ENCODE assay signal across 7 mouse cellular contexts in the genomic region with DNA sequence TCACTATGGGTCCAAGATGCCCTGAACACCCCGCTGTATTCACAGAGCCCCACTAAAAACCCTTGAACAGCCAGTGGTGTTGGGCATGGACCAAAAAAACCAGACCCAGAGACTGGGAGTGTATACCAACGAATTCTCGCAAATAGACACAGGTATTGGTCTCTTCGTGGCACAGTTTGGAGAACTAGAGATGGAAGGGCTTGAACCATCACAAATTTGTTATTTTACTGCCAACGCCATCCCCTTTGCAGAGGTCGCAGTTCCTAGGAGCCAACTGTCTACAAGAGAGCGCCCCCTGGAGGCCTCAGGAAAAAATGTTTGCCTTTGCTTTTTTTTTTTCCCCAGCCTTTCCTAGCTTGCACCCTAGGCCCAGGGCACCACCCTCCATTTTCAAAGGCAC.
DNase-seq lines count a peak whose midpoint lies in the region; ATAC-seq lines count a peak whose summit lies in the region.

No protein-coding gene starts in this region.

- no peaks in the 10 kb centered on the region for H3K9me3 ChIP-seq in forebrain, embryonic 11.5 days (ENCODE audit: control insufficient read depth, low read length)
- no peaks in the 10 kb centered on the region for H3K9me3 ChIP-seq in intestine, embryonic 16.5 days (ENCODE audit: control insufficient read depth, low read length)
- no peaks in the 10 kb centered on the region for H3K9me3 ChIP-seq in midbrain, embryonic 14.5 days (ENCODE audit: control insufficient read depth, low read length)

- H3K4me1 ChIP-seq in forebrain, embryonic 11.5 days (replicated peaks; ENCODE audit: control insufficient read depth, insufficient read depth, low read length) = peaks cover 7% of the 10 kb centered on the region; the same call in 1 of the 2 replicates
- peaks cover 17% of the 10 kb centered on the region for H3K4me1 ChIP-seq in intestine, embryonic 16.5 days (ENCODE audit: control insufficient read depth, insufficient read depth, low read length)
- H3K4me1 ChIP-seq in midbrain, embryonic 14.5 days (ENCODE audit: control insufficient read depth, insufficient read depth, low read length) = peaks cover 10% of the 10 kb centered on the region

- no peaks in the 10 kb centered on the region for H3K36me3 ChIP-seq in forebrain, embryonic 11.5 days (ENCODE audit: control insufficient read depth, insufficient read depth, low read length)
- no peaks in the 10 kb centered on the region for H3K36me3 ChIP-seq in intestine, embryonic 16.5 days (ENCODE audit: control insufficient read depth, insufficient read depth, low read length)
- H3K36me3 ChIP-seq in midbrain, embryonic 14.5 days (ENCODE audit: control insufficient read depth, insufficient read depth, low read length) = no peaks in the 10 kb centered on the region

- no peaks in the 10 kb centered on the region for H3K27me3 ChIP-seq in forebrain, embryonic 11.5 days (ENCODE audit: control insufficient read depth, insufficient read depth, low read length)
- H3K27me3 ChIP-seq in intestine, embryonic 16.5 days (replicated peaks; ENCODE audit: control insufficient read depth, insufficient read depth, low read length) = no peaks in the 10 kb centered on the region
- H3K27me3 ChIP-seq in midbrain, embryonic 14.5 days (ENCODE audit: control insufficient read depth, insufficient read depth, low read length) = no peaks in the 10 kb centered on the region

- H3K4me3 ChIP-seq in forebrain, embryonic 11.5 days (ENCODE audit: low read depth, low read length) = no peak overlapping the region
- H3K4me3 ChIP-seq in intestine, embryonic 16.5 days (ENCODE audit: low read length) = no peak overlapping the region
- no peak overlapping the region for H3K4me3 ChIP-seq in midbrain, embryonic 14.5 days (replicated peaks; ENCODE audit: low read depth, low read length)

- no peak overlapping the region for H3K9ac ChIP-seq in forebrain, embryonic 11.5 days (ENCODE audit: low read length)
- H3K9ac ChIP-seq in intestine, embryonic 16.5 days (ENCODE audit: low read depth, low read length) = no peak overlapping the region
- H3K9ac ChIP-seq in midbrain, embryonic 14.5 days (replicated peaks; ENCODE audit: low read length) = no peak overlapping the region

- peak; percentile 8 to 13 for DNase-seq in right cerebral cortex, adult 2 months (ENCODE audit: low spot score in 2 of 2)
- no peak for DNase-seq in right cerebral cortex, postnatal 10 days (ENCODE audit: low spot score in 2 of 2)
- peak; percentile 21 for DNase-seq in c-Kit-positive CD71-positive TER-119-negative erythroid progenitor cells, embryonic 14.5 days (ENCODE audit: low read depth)
- peak; percentile 70 for DNase-seq in forebrain, embryonic 11.5 days (ENCODE audit: low spot score)
- DNase-seq in midbrain, embryonic 14.5 days = peak; percentile 67
- DNase-seq in urinary bladder, postnatal 25 days (ENCODE audit: low spot score) = no peak

- ATAC-seq in forebrain, embryonic 11.5 days (replicated peaks; ENCODE audit: low FRiP score) = peak; percentile 16; the same call in 1 of the 2 replicates
- ATAC-seq in intestine, embryonic 16.5 days = no peak
- 0 out of 2 replicates have a peak, but pooled peaks have one; percentile 7 for ATAC-seq in midbrain, embryonic 14.5 days (ENCODE audit: low FRiP score, low TSS enrichment)

- H3K4me2 ChIP-seq in forebrain, embryonic 11.5 days (ENCODE audit: low read depth, low read length, severe bottlenecking) = no peak overlapping the region
- no peak overlapping the region for H3K4me2 ChIP-seq in intestine, embryonic 16.5 days (ENCODE audit: low read depth, low read length)
- no peak overlapping the region for H3K4me2 ChIP-seq in midbrain, embryonic 14.5 days (ENCODE audit: low read length)

- peak overlapping the region; percentile 70; the same call in 1 of the 2 replicates for H3K27ac ChIP-seq in forebrain, embryonic 11.5 days (ENCODE audit: low read depth, low read length)
- H3K27ac ChIP-seq in intestine, embryonic 16.5 days (ENCODE audit: low read length) = peak overlapping the region; percentile 90
- H3K27ac ChIP-seq in midbrain, embryonic 14.5 days (replicated peaks; ENCODE audit: low read depth, low read length) = no peak overlapping the region

- WGBS in forebrain, embryonic 11.5 days = 25% methylated on average over 7 of the region's 7 CpGs
- 29% methylated on average over 7 of the region's 7 CpGs for WGBS in intestine, embryonic 16.5 days
- WGBS in midbrain, embryonic 14.5 days = 35% methylated on average over 7 of the region's 7 CpGs

Comparison
In these comparisons a context has a peak if more than half of its experiments do, and no peak if none do; other contexts are left out.
1. DNase-seq: peak in right cerebral cortex, adult 2 months (2 of 2), c-Kit-positive CD71-positive TER-119-negative erythroid progenitor cells, embryonic 14.5 days (single experiment), forebrain, embryonic 11.5 days (single experiment) and midbrain, embryonic 14.5 days (single experiment); none in right cerebral cortex, postnatal 10 days (0 of 2) and urinary bladder, postnatal 25 days (single experiment).